Mouse (Mus musculus) adipocyte (in vitro differentiated cells): Measurements from ENCODE around the gene Clcn6.
A peak's percentile ranks its signal among the peaks of the same experiment; 100 is the strongest.

Experiments
- DNase-seq: peaks from one replicate; pipeline ENCODE4 v3.0.0-alpha.2; 2016; ENCODE audit warnings: low spot score

Gene Clcn6

GRCm38 (mm10) chr4:147985205-147986132, 53.2 kb downstream of the Clcn6 start, which contains the start of gene Nppb:
Gene Nppb, plus strand, starts transcription at chr4:147985788.
- DNase-seq: peak; percentile 66

GRCm38 (mm10) chr4:147979441-147979860, 59.2 kb downstream of the Clcn6 start:
- no peak for DNase-seq

GRCm38 (mm10) chr4:147978391-147978790, 60.2 kb downstream of the Clcn6 start:
- no peak for DNase-seq

GRCm38 (mm10) chr4:147977726-147978125, 60.9 kb downstream of the Clcn6 start:
- no peak for DNase-seq

GRCm38 (mm10) chr4:147976237-147976636, 62.4 kb downstream of the Clcn6 start:
- DNase-seq: no peak

- DNase-seq: no peak
Measured at GRCm38 (mm10) chr4:147969337-147969736, 69.3 kb downstream of the Clcn6 start.

GRCm38 (mm10) chr4:147968816-147969215, 69.8 kb downstream of the Clcn6 start:
- DNase-seq: no peak

- no peak for DNase-seq
Measured at GRCm38 (mm10) chr4:147965712-147966111, 72.9 kb downstream of the Clcn6 start.

GRCm38 (mm10) chr4:147963623-147964022, 75.0 kb downstream of the Clcn6 start:
- no peak for DNase-seq

- peak; percentile 43 for DNase-seq
Measured at GRCm38 (mm10) chr4:147962781-147963180, 75.8 kb downstream of the Clcn6 start.

- DNase-seq: peak; percentile 88
Measured at GRCm38 (mm10) chr4:147959881-147960831, 78.5 kb downstream of the Clcn6 start.

- no peak for DNase-seq
Measured at GRCm38 (mm10) chr4:147957141-147957540, 81.5 kb downstream of the Clcn6 start.
